Mouse (Mus musculus) heart, embryonic 16.5 days (tissue): Measurements from ENCODE around the gene Bud31. TPM values are rescaled to one million over a fixed set of nuclear protein-coding genes. Genes with fewer than 3 reads are reported as not detected.
"Not testable (repeated sequence)": the region's sequence is repeated elsewhere in the genome, so short reads cannot be mapped to it uniquely, and the experiment has no call there.

ENCODE experiments used
- ATAC-seq: fragments of 200-750 bp; cut with Nextera tagmentation; replicated peaks from 2 replicates; pipeline ENCODE4 v1.8.0; 2017; ENCODE audit warnings: moderate number of reproducible peaks; ENCODE audit not compliant: insufficient read depth, low FRiP score; ENCODE audit errors: extremely low read depth
- H3K27ac ChIP-seq: fragments of 300-500 bp; sonication (generic); 2 replicates; pipeline ENCODE4 v1.5.1; 2014; ENCODE audit warnings: mild to moderate bottlenecking, low read length, control low read depth, moderate library complexity
- H3K27me3 ChIP-seq: fragments of 300-500 bp; sonication (generic); 2 replicates; pipeline ENCODE4 v1.6.1; 2014; ENCODE audit warnings: low read length, mixed read lengths; ENCODE audit not compliant: control insufficient read depth, insufficient read depth
- H3K36me3 ChIP-seq: fragments of 300-500 bp; sonication (generic); 2 replicates; pipeline ENCODE4 v1.6.1; 2014; ENCODE audit not compliant: control insufficient read depth, insufficient read depth
- H3K4me1 ChIP-seq: fragments of 300-500 bp; sonication (generic); 2 replicates; pipeline ENCODE4 v1.6.1; 2014; ENCODE audit warnings: low read length, mixed read lengths; ENCODE audit not compliant: control insufficient read depth, insufficient read depth
- H3K4me2 ChIP-seq: fragments of 300-500 bp; sonication (generic); 2 replicates; pipeline ENCODE4 v1.6.1; 2014; ENCODE audit warnings: low read depth, mild to moderate bottlenecking, control low read depth, low read length
- H3K4me3 ChIP-seq: fragments of 300-500 bp; sonication (generic); 2 replicates; pipeline ENCODE4 v1.5.1; 2014; ENCODE audit warnings: mild to moderate bottlenecking, control low read depth, low read length
- H3K9ac ChIP-seq: fragments of 300-500 bp; sonication (generic); 2 replicates; pipeline ENCODE4 v1.6.1; 2014; ENCODE audit warnings: low read length, control low read depth
- H3K9me3 ChIP-seq: fragments of 300-500 bp; sonication (generic); replicated peaks from 2 replicates; pipeline ENCODE4 v1.6.1; 2016; ENCODE audit warnings: low read length; ENCODE audit not compliant: control insufficient read depth
- WGBS: fragments of 180-500 bp; shearing (Covaris S2); extraction: QIAGEN DNeasy Blood & Tissue Kit; methylation state at CpG from one replicate; pipeline ENCODE4 v1.1.7; 2014; 5-methylcytosine and 5-hydroxymethylcytosine counted together
- polyA plus RNA-seq: library from polyadenylated mRNA; unstranded; fragments of >200 nt; fragmentation: Nextera tagmentation; extraction: Ambion mirVana; gene quantifications from 2 replicates; pipeline ENCODE4 v1.2.1, GENCODE M21; 2015

The Bud31 gene
- 118 and 134 TPM in 2 replicates for polyA plus RNA-seq

DNA sequence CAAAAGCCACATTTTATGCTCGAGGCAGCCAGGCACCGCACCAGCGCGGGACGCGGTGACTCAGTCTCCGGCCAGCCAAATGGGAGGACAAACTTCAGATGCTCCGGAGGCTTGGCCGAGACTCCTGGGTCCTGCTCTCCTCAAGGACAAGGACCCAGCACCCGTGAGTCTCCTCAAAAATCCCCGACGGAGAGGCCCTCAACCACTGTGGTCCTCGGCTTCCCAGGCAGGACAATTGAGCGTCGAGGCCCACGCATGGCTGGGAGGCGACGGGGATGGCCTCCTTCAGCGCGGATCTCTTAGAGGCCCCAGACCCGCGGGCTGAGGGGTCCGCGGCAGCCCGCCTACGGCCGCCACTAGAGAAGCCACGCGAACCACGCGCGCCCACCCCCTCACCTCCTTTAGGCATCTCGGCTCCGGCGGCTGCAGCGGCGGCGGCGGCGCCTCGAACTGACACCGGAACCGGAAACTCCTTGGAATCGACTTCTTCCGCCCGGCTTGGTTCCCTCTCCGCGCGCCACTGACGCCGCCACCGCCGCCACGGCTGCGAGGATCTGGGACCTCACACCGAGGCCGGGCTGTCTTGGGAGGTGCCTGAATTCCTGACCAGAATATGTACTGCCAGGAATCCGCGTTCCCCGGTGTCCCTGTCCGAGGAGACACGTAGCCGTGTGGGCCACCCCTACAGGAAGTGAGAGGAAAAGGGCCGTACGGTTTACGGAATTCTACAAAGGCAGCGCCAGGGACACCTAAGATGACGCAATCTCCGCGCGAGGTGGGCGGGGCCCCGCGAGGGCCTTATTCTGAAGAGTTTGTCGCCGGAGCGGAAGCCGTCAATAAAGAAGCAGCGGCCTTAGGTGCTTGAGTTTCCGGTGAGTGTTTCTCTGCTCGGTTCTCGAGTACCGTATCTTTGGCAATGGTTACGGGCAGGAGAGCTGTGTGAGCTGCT lies at the start of gene Bud31, which contains the start of gene Pdap1:
Gene Bud31, plus strand, starts transcription at position 792 of the 949 bp plus-strand sequence.
Gene Pdap1, minus strand, starts transcription at position 668 of the 949 bp plus-strand sequence.
- peaks cover 36% of the 10 kb centered on the region for H3K36me3 ChIP-seq
- H3K4me3 ChIP-seq = peak within 1 kb of the TSS; percentile 71
- peak within 1 kb of the TSS; percentile 90 for H3K27ac ChIP-seq
- H3K27me3 ChIP-seq = no peaks in the 10 kb centered on the region
- peak within 1 kb of the TSS; percentile 91 for H3K9ac ChIP-seq
- 1% methylated on average over 84 of the region's 84 CpGs for WGBS
- H3K4me2 ChIP-seq = peak within 1 kb of the TSS; percentile 86
- ATAC-seq = peak; percentile 87
- H3K9me3 ChIP-seq = no peaks in the 10 kb centered on the region
- peaks cover 23% of the 10 kb centered on the region for H3K4me1 ChIP-seq

DNA sequence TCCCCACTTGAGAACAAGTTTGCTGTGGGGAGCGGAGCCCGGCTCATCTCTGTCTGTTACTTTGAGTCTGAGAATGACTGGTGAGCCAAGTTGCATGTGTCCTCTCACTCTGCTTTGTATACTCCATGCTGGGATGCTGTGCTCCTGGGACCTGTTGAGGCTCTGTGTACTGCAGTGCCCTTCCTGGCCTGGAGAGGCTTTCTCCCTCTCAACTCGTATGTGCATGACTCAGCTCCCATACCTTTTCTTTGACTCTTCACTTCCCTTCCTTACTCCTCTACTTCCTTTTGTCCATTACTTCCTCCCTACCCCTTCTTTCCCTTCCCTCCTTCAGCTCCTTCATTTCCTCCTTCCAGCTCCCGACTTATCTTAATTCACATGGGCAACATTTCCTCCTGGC lies 44.0 kb upstream of the Bud31 start:
- no peak for ATAC-seq
- Histone ChIP-seq H3K9ac (no peak overlapping the region), H3K27ac (no peak overlapping the region), H3K4me2 (no peak overlapping the region), H3K27me3 (no peaks in the 10 kb centered on the region), H3K9me3 (no peaks in the 10 kb centered on the region), H3K36me3 (peaks cover 59% of the 10 kb centered on the region), H3K4me3 (no peak overlapping the region), H3K4me1 (no peaks in the 10 kb centered on the region)
- WGBS = 75% methylated on average over 4 of the region's 4 CpGs

DNA sequence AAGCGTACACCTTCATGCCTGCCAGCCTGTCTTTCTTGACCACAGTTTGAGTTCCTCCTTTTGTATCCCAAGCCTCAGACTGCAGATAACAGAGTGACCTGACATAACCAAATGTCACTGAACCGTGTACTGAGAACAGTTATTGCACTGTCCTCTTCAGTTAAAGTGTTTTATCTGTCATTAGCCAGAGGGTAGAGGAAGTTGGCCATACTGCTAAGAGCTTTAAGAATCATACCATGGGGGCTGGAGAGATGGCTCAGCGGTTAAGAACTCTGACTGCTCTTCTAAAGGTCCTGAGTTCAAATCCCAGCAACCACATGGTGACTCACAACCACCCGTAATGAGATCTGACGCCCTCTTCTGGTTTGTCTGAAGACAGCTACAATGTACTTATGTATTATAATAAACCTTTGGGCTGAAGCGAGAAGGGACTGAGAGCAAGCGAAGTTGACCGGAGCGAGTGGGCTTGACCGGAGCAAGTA lies 41.8 kb upstream of the Bud31 start:
- no peaks in the 10 kb centered on the region for H3K9me3 ChIP-seq

DNA sequence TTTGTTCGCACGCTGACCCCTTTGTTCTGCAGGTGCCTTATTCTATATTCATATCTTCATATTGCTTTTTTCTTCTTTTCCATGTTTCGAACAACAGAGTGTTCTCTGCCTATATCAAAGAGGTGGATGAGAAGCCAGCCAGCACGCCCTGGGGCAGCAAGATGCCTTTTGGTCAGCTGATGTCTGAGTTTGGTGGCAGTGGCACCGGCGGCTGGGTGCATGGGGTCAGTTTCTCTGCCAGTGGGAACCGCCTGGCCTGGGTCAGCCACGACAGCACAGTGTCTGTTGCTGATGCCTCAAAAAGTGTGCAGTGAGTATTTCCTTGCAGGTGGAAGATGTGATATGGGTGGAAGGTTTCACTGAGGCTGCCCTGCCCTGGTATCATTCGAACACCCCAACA lies 39.2 kb upstream of the Bud31 start:
- no peak overlapping the region for H3K4me2 ChIP-seq
- H3K27ac ChIP-seq = no peak overlapping the region
- no peak for ATAC-seq
- H3K9me3 ChIP-seq = no peaks in the 10 kb centered on the region
- no peaks in the 10 kb centered on the region for H3K27me3 ChIP-seq
- whole genome bisulfite sequencing = 96% methylated on average over 9 of the region's 9 CpGs
- H3K4me3 ChIP-seq = no peak overlapping the region
- peaks cover 77% of the 10 kb centered on the region for H3K36me3 ChIP-seq
- H3K4me1 ChIP-seq = no peaks in the 10 kb centered on the region
- no peak overlapping the region for H3K9ac ChIP-seq

More for the DNA sequence above, 41.8 kb upstream of the Bud31 start:
- no peak for ATAC-seq
- no peak overlapping the region for H3K4me2 ChIP-seq
- no peaks in the 10 kb centered on the region for H3K27me3 ChIP-seq
- WGBS = 87% methylated on average over 10 of the region's 10 CpGs
- no peak overlapping the region for H3K27ac ChIP-seq
- H3K4me1 ChIP-seq = no peaks in the 10 kb centered on the region
- H3K36me3 ChIP-seq = peaks cover 59% of the 10 kb centered on the region
- H3K9ac ChIP-seq = no peak overlapping the region
- no peak overlapping the region for H3K4me3 ChIP-seq

DNA sequence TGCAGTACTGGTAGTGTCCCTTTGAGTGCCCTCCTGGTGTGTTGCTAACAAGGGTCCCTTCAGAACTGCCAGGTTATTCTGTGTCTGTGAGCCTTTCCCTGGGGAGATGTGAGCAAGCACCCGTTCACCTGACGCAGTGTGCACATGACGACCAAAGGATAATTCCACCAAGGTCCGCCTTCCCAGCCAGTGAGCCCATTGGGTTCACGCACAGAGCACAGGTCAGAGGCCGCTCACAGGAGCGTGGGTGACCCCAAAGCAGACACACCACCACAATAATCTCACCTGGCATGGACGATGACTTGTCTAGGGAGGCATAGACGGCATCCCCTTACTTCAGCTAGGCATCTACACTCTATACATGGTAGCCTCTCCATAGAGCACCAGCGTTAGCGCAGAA lies 38.7 kb upstream of the Bud31 start:
- H3K9me3 ChIP-seq, H3K4me1 ChIP-seq, H3K27me3 ChIP-seq, H3K27ac ChIP-seq, H3K9ac ChIP-seq, ATAC-seq, H3K4me2 ChIP-seq, H3K4me3 ChIP-seq: not testable (repeated sequence)
- WGBS = 97% methylated on average over 11 of the region's 11 CpGs
- H3K36me3 ChIP-seq = peaks cover 74% of the 10 kb centered on the region

DNA sequence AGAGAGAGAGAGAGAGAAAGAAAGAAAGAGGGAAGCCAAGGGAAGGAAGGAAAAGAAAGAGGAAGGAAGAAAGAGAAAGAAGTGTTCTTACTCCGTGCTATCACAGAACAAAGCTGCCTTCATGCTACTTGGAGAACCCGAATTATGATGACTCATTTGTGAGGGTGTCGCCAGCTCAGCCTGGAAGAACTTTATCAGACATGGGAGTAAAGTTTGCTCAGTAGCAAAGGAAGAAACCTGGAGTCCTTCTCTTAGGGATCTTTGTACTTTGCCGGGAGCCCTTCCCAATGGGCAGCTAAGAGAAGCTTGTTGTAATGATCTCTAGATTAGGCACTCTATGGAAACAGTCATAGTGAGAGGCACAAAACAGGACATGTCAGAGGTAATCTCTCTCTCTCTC lies 37.5 kb upstream of the Bud31 start:
- H3K27ac ChIP-seq = no peak overlapping the region
- H3K36me3 ChIP-seq = peaks cover 70% of the 10 kb centered on the region
- no peak overlapping the region for H3K4me2 ChIP-seq
- H3K27me3 ChIP-seq = no peaks in the 10 kb centered on the region
- H3K4me3 ChIP-seq = no peak overlapping the region
- no peaks in the 10 kb centered on the region for H3K9me3 ChIP-seq
- ATAC-seq = no peak
- H3K4me1 ChIP-seq = no peaks in the 10 kb centered on the region
- no peak overlapping the region for H3K9ac ChIP-seq
- WGBS = 71% methylated on average over 4 of the region's 4 CpGs

DNA sequence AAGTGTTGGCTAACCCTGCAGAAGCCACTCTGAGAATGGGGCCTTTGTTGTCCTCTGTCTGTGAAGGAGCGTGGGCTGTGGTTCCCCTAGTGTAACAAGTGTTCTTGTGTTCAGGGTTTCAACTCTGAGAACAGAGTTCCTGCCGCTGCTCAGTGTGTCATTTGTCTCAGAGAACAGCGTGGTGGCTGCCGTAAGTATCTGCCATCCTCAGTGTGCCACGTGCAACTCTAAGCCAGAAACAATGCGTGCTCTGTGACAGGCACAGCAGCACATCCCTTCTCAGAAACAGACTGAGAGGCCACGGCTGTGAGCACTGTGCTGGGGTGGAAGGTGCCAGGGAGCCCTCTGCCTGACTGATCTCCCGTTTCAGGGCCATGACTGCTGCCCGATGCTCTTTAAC lies 35.8 kb upstream of the Bud31 start:
- H3K36me3 ChIP-seq = peaks cover 67% of the 10 kb centered on the region
- ATAC-seq = no peak
- WGBS = 82% methylated on average over 9 of the region's 9 CpGs

DNA sequence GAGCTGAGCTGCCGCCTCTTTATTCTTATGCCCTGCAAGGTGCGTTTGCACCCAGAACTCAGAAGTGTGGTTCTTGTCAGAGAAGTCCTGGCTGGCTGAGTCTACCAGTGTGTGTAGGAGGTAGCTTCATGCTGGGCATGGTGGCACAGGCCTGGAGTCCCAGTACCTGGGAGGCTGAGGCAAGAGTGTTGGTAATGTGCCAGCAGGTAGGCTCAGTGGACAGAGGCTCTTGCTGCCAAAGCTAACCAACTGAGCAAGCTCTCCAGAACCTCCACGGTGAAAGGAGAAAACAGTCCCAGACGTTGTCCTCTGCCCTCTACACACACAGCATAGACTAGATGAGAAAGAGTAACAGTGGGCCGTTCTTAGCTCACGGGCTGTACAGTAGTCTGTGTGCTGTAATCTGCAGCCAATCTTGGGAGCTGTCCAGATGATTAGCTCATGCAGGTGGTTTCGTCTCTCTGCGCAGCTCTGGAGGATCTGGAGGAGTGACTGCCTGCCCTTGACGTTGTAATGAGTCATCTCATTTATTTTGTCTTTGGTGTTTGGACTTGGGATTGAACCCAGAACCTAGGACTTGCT lies 34.4 kb upstream of the Bud31 start:
- no peak overlapping the region for H3K4me3 ChIP-seq
- H3K4me1 ChIP-seq = no peaks in the 10 kb centered on the region
- H3K27me3 ChIP-seq = no peaks in the 10 kb centered on the region
- no peak overlapping the region for H3K4me2 ChIP-seq
- H3K36me3 ChIP-seq = peaks cover 59% of the 10 kb centered on the region
- no peak for ATAC-seq
- no peak overlapping the region for H3K9ac ChIP-seq
- 80% methylated on average over 9 of the region's 9 CpGs for WGBS
- no peak overlapping the region for H3K27ac ChIP-seq
- H3K9me3 ChIP-seq = no peaks in the 10 kb centered on the region

More for the DNA sequence above, 35.8 kb upstream of the Bud31 start:
- H3K4me3 ChIP-seq = no peak overlapping the region
- H3K4me2 ChIP-seq = no peak overlapping the region
- H3K27ac ChIP-seq = no peak overlapping the region
- no peaks in the 10 kb centered on the region for H3K9me3 ChIP-seq
- H3K9ac ChIP-seq = no peak overlapping the region
- no peaks in the 10 kb centered on the region for H3K4me1 ChIP-seq
- no peaks in the 10 kb centered on the region for H3K27me3 ChIP-seq

DNA sequence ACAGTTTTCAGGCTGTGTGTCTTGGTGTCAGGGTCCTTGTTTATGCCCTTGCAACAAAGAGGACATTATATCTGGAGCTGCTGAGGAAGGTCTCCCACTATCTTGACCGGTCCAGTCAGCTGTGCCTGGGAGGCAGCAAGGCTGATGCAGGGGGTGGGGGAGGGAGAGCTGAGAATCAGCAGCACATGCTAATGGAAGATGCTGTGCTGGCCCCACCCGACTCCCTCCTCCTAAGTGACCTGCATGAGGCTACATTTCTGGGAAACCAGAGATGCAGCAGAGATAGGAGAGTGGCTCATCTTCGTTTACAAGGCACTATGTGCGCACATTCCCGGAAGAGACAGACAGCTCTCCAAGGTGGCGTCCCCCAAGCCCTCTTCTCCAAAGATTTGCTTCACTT lies 29.8 kb upstream of the Bud31 start:
- no peak overlapping the region for H3K9ac ChIP-seq

More for the DNA sequence above, 29.8 kb upstream of the Bud31 start:
- Histone ChIP-seq H3K4me3 (no peak overlapping the region), H3K27me3 (no peaks in the 10 kb centered on the region), H3K27ac (no peak overlapping the region), H3K9me3 (no peaks in the 10 kb centered on the region), H3K36me3 (peaks cover 21% of the 10 kb centered on the region), H3K4me2 (no peak overlapping the region), H3K4me1 (0 out of 2 replicates have a peak, but pooled peaks cover 2% of the 10 kb centered on the region)
- 74% methylated on average over 6 of the region's 6 CpGs for WGBS
- ATAC-seq = no peak
